In genomic region chr10:59441735-59442134, GRCm38 (mm10) we compare ENCODE assay signal across 31 mouse cellular contexts. TPM values are rescaled to one million over a fixed set of nuclear protein-coding genes. Genes with fewer than 3 reads are reported as not detected.
A peak's percentile ranks its signal among the peaks of the same experiment; 100 is the strongest.
DNase-seq lines count a peak whose midpoint lies in the region; ATAC-seq lines count a peak whose summit lies in the region.
"Had no signal": no experiment of that assay in that cellular context is flagged by ENCODE, and none has a peak within 500 bp of the region (broad histone marks: within the 10 kb centered on the region; RNA-seq: fewer than 3 reads in every experiment).

Oit3 (minus strand) TSS chr10:59441778.

- no peaks in the 10 kb centered on the region for H3K36me3 ChIP-seq in heart, embryonic 10.5 days
- H3K36me3 ChIP-seq in kidney, embryonic 15.5 days = no peaks in the 10 kb centered on the region
- no peaks in the 10 kb centered on the region for H3K36me3 ChIP-seq in kidney, embryonic 14.5 days (ENCODE audit: control insufficient read depth, insufficient read depth, low read length)
- H3K36me3 ChIP-seq in midbrain, embryonic 11.5 days (ENCODE audit: control insufficient read depth, insufficient read depth, low read length) = no peaks in the 10 kb centered on the region
- H3K36me3 ChIP-seq in midbrain, embryonic 14.5 days (ENCODE audit: control insufficient read depth, insufficient read depth, low read length) = no peaks in the 10 kb centered on the region
- H3K36me3 ChIP-seq in neural tube, embryonic 15.5 days = no peaks in the 10 kb centered on the region
- H3K36me3 ChIP-seq: embryonic facial prominence, embryonic 15.5 days; hindbrain, embryonic 10.5 days; limb, embryonic 13.5 days had no signal

- no peak within 1 kb of the TSS for H3K9ac ChIP-seq in kidney, embryonic 15.5 days
- H3K9ac ChIP-seq in kidney, embryonic 14.5 days (ENCODE audit: low read depth, low read length) = no peak within 1 kb of the TSS
- no peak within 1 kb of the TSS for H3K9ac ChIP-seq in midbrain, embryonic 11.5 days (ENCODE audit: low read length)
- H3K9ac ChIP-seq in midbrain, embryonic 14.5 days (replicated peaks; ENCODE audit: low read length) = no peak within 1 kb of the TSS
- no peak within 1 kb of the TSS for H3K9ac ChIP-seq in neural tube, embryonic 15.5 days (replicated peaks)
- H3K9ac ChIP-seq: embryonic facial prominence, embryonic 15.5 days; limb, embryonic 13.5 days had no signal

- 45% methylated on average over 11 of the region's 11 CpGs for WGBS in heart, embryonic 10.5 days
- WGBS in kidney, embryonic 15.5 days = 79% methylated on average over 11 of the region's 11 CpGs
- WGBS in kidney, embryonic 14.5 days = 77% methylated on average over 11 of the region's 11 CpGs
- 93% methylated on average over 11 of the region's 11 CpGs for WGBS in midbrain, embryonic 11.5 days
- 89% methylated on average over 11 of the region's 11 CpGs for WGBS in midbrain, embryonic 14.5 days
- WGBS in neural tube, embryonic 15.5 days = 86% methylated on average over 11 of the region's 11 CpGs

- ATAC-seq in kidney, embryonic 15.5 days (replicated peaks; ENCODE audit: low FRiP score) = no peak
- ATAC-seq in kidney, embryonic 14.5 days (ENCODE audit: low FRiP score, low TSS enrichment) = no peak
- ATAC-seq in midbrain, embryonic 11.5 days (ENCODE audit: low FRiP score) = no peak
- no peak for ATAC-seq in midbrain, embryonic 14.5 days (ENCODE audit: low FRiP score, low TSS enrichment)
- ATAC-seq in monocyte, adult 5-6 weeks (replicated peaks; ENCODE audit: insufficient number of reproducible peaks, low FRiP score, low TSS enrichment, poor library complexity, severe bottlenecking) = no peak
- ATAC-seq in neural tube, embryonic 15.5 days (ENCODE audit: low FRiP score) = no peak
- ATAC-seq: forebrain, embryonic 14.5 days; hindbrain, postnatal 0 days; intestine, embryonic 16.5 days; midbrain, embryonic 16.5 days had no signal

- H3K4me1 ChIP-seq in heart, embryonic 10.5 days = peaks cover 56% of the 10 kb centered on the region
- H3K4me1 ChIP-seq in kidney, embryonic 15.5 days = peaks cover 17% of the 10 kb centered on the region
- H3K4me1 ChIP-seq in kidney, embryonic 14.5 days (ENCODE audit: control insufficient read depth, insufficient read depth, low read length) = 0 out of 2 replicates have a peak, but pooled peaks cover 6% of the 10 kb centered on the region
- peaks cover 3% of the 10 kb centered on the region; the same call in 1 of the 2 replicates for H3K4me1 ChIP-seq in midbrain, embryonic 11.5 days (ENCODE audit: control insufficient read depth, insufficient read depth, low read length)
- H3K4me1 ChIP-seq in midbrain, embryonic 14.5 days (ENCODE audit: control insufficient read depth, insufficient read depth, low read length) = no peaks in the 10 kb centered on the region
- H3K4me1 ChIP-seq in neural tube, embryonic 15.5 days = 0 out of 2 replicates have a peak, but pooled peaks cover 7% of the 10 kb centered on the region

- H3K27me3 ChIP-seq in heart, embryonic 10.5 days (ENCODE audit: insufficient read depth, poor library complexity, severe bottlenecking) = no peaks in the 10 kb centered on the region
- H3K27me3 ChIP-seq in kidney, embryonic 15.5 days = peaks cover 37% of the 10 kb centered on the region
- H3K27me3 ChIP-seq in kidney, embryonic 14.5 days (ENCODE audit: control insufficient read depth, insufficient read depth, low read length) = peaks cover 5% of the 10 kb centered on the region; the same call in 1 of the 2 replicates
- H3K27me3 ChIP-seq in midbrain, embryonic 11.5 days (ENCODE audit: control insufficient read depth, insufficient read depth, low read length) = no peaks in the 10 kb centered on the region
- H3K27me3 ChIP-seq in midbrain, embryonic 14.5 days (ENCODE audit: control insufficient read depth, insufficient read depth, low read length) = no peaks in the 10 kb centered on the region
- H3K27me3 ChIP-seq in neural tube, embryonic 15.5 days (replicated peaks) = no peaks in the 10 kb centered on the region
- H3K27me3 ChIP-seq: embryonic facial prominence, embryonic 15.5 days; limb, embryonic 13.5 days had no signal

- H3K4me3 ChIP-seq in heart, embryonic 10.5 days = no peak within 1 kb of the TSS
- H3K4me3 ChIP-seq in kidney, embryonic 15.5 days (replicated peaks) = no peak within 1 kb of the TSS
- H3K4me3 ChIP-seq in kidney, embryonic 14.5 days (ENCODE audit: low read length) = no peak within 1 kb of the TSS
- no peak within 1 kb of the TSS for H3K4me3 ChIP-seq in midbrain, embryonic 11.5 days (ENCODE audit: low read depth, low read length)
- no peak within 1 kb of the TSS for H3K4me3 ChIP-seq in midbrain, embryonic 14.5 days (replicated peaks; ENCODE audit: low read depth, low read length)
- no peak within 1 kb of the TSS for H3K4me3 ChIP-seq in neural tube, embryonic 15.5 days (replicated peaks)
- H3K4me3 ChIP-seq: embryonic facial prominence, embryonic 15.5 days; hindbrain, embryonic 10.5 days; limb, embryonic 13.5 days had no signal

- no peak for DNase-seq in heart, embryonic 10.5 days (ENCODE audit: low spot score)
- DNase-seq in heart, adult 8-10 months (ENCODE audit: low spot score) = no peak
- peak; percentile 39 for DNase-seq in midbrain, embryonic 11.5 days (ENCODE audit: low spot score, missing footprints)
- DNase-seq in midbrain, embryonic 14.5 days = no peak
- DNase-seq: adrenal gland, postnatal 25 days; cerebellum, adult 8-10 months; cerebellum, postnatal 36 days; embryo, embryonic 11 days; kidney, adult 9 months; kidney, postnatal 36 days; layer of hippocampus, postnatal 36 days; lung, postnatal 36 days; right cerebral cortex, adult 18-20 months; right cerebral cortex, postnatal 4 days; thymus, adult 2 months; thymus, postnatal 4 days had no signal

- H3K4me2 ChIP-seq in kidney, embryonic 15.5 days = no peak within 1 kb of the TSS
- no peak within 1 kb of the TSS for H3K4me2 ChIP-seq in kidney, embryonic 14.5 days (replicated peaks; ENCODE audit: low read depth, low read length)
- no peak within 1 kb of the TSS for H3K4me2 ChIP-seq in midbrain, embryonic 11.5 days
- no peak within 1 kb of the TSS for H3K4me2 ChIP-seq in midbrain, embryonic 14.5 days (ENCODE audit: low read length)
- no peak within 1 kb of the TSS for H3K4me2 ChIP-seq in neural tube, embryonic 15.5 days
- H3K4me2 ChIP-seq: embryonic facial prominence, embryonic 15.5 days; limb, embryonic 13.5 days had no signal

- no peaks in the 10 kb centered on the region for H3K9me3 ChIP-seq in heart, embryonic 10.5 days
- H3K9me3 ChIP-seq in kidney, embryonic 15.5 days (replicated peaks) = no peaks in the 10 kb centered on the region
- H3K9me3 ChIP-seq in kidney, embryonic 14.5 days (ENCODE audit: control insufficient read depth, low read length) = no peaks in the 10 kb centered on the region
- no peaks in the 10 kb centered on the region for H3K9me3 ChIP-seq in midbrain, embryonic 11.5 days (ENCODE audit: control insufficient read depth, low read length)
- H3K9me3 ChIP-seq in midbrain, embryonic 14.5 days (ENCODE audit: control insufficient read depth, low read length) = no peaks in the 10 kb centered on the region
- H3K9me3 ChIP-seq in neural tube, embryonic 15.5 days (replicated peaks) = no peaks in the 10 kb centered on the region
- H3K9me3 ChIP-seq: embryonic facial prominence, embryonic 15.5 days; hindbrain, embryonic 10.5 days; limb, embryonic 13.5 days had no signal

- H3K27ac ChIP-seq in heart, embryonic 10.5 days = peak within 1 kb of the TSS; percentile 38
- H3K27ac ChIP-seq in kidney, embryonic 15.5 days = 0 out of 2 replicates have a peak within 1 kb of the TSS, but pooled peaks have one; percentile 6
- H3K27ac ChIP-seq in kidney, embryonic 14.5 days (ENCODE audit: low read depth, low read length) = no peak within 1 kb of the TSS
- no peak within 1 kb of the TSS for H3K27ac ChIP-seq in midbrain, embryonic 11.5 days (ENCODE audit: low read depth, low read length)
- no peak within 1 kb of the TSS for H3K27ac ChIP-seq in midbrain, embryonic 14.5 days (replicated peaks; ENCODE audit: low read depth, low read length)
- no peak within 1 kb of the TSS for H3K27ac ChIP-seq in neural tube, embryonic 15.5 days (replicated peaks)
- H3K27ac ChIP-seq: hindbrain, embryonic 10.5 days; hindbrain, postnatal 0 days had no signal

RNA-seq across cellular contexts. Expression of gene Oit3, which starts in this region (rescaled TPM):
- polyA plus RNA-seq in heart, embryonic 10.5 days (2016; fragmentation: Nextera tagmentation; extraction: Ambion mirVana) = 2.2 and 14.2 TPM in 2 replicates
- total RNA-seq in heart, adult 8-10 months (2022) = under 1 TPM in 1 of 4 experiments, not detected in 3; 0.31 TPM
- 1.9 and 2.3 TPM in 2 replicates for polyA plus RNA-seq in kidney, embryonic 15.5 days (2015; fragmentation: Nextera tagmentation; extraction: Ambion mirVana)
- polyA plus RNA-seq in kidney, embryonic 14.5 days (2014; fragmentation: Nextera tagmentation; extraction: Ambion mirVana) = 1.9 and 2.3 TPM in 2 replicates
- 0.38 and 0.48 TPM in 2 replicates for polyA plus RNA-seq in midbrain, embryonic 11.5 days (2014; fragmentation: Nextera tagmentation; extraction: Ambion mirVana)
- polyA plus RNA-seq in midbrain, embryonic 14.5 days (2014; fragmentation: Nextera tagmentation; extraction: Ambion mirVana) = 0.39 TPM in 1 of 2 replicates, not detected in the other
- total RNA-seq in monocyte, adult 5-6 weeks (2017) = 0.19 to 1.4 TPM (median 1.1 TPM) in 3 replicates
- 0.09 and 0.47 TPM in 2 replicates for polyA plus RNA-seq in neural tube, embryonic 15.5 days (2015; fragmentation: Nextera tagmentation; extraction: Ambion mirVana)
- total RNA-seq: ES-E14; gastrocnemius, adult 8-10 months; hindbrain, postnatal 0 days; layer of hippocampus, postnatal 36 days; megakaryocyte-erythroid progenitor cell, adult 5-6 weeks had no signal
- polyA plus RNA-seq: forebrain, embryonic 14.5 days; midbrain, embryonic 16.5 days; neural tube, embryonic 14.5 days had no signal

Comparison
In these comparisons a context has a peak if more than half of its experiments do, and no peak if none do; other contexts are left out.
1. H3K27ac ChIP-seq: peak in heart, embryonic 10.5 days (single experiment) and kidney, embryonic 15.5 days (single experiment); none in kidney, embryonic 14.5 days (single experiment), midbrain, embryonic 11.5 days (single experiment), midbrain, embryonic 14.5 days (single experiment) and neural tube, embryonic 15.5 days (single experiment).
2. Peak in DNase-seq in midbrain, embryonic 11.5 days; RNA of the gene not detected or under 1 TPM.